Mouse (Mus musculus) fat pad, adult 2 months (tissue): ENCODE results near the gene Thsd4.
A peak's percentile ranks its signal among the peaks of the same experiment; 100 is the strongest.

Source experiments
- DNase-seq: peaks from one replicate; pipeline ENCODE4 v3.0.0-alpha.2; 2011; ENCODE audit warnings: low read depth, low spot score; ENCODE audit errors: extremely low read depth

Gene Thsd4

DNA sequence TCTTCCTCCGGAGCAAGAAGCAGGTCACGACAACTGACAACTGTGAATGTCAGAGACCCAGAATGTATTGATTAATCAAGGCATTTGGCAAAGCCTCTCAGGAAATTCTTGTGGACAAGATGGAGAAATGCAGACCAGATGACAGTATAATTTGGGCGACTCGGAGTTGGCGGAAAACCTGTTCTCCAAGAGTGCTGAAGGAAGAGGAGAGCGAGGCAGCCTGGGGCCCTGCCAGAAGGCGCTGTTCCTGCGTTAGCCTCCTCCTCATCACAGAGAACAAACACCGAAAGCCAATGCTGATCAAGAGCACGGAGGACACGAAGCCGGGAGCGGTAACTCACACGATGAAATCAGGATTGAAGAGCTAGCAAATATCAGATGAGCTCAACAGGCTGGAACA, 295.7 kb downstream of the Thsd4 start:
- no peak for DNase-seq

DNA sequence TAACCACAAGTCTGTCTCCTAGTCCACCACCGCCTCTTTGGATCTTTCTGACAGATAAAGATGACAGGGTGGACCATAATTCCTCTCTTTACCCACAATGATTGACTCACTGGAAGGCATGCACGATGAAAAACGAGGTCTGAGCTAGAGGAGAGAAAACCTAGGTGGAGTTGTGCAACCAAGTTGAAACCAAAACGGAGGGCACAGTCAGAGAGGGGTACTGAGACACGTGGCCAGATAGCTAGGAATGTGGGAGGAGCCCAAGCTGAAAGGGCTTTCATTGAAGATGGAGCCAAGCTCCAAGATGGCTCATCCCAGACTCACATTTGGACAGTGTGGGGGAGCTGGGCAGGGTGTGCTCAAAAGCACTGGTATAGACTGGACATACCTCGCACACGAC, 296.4 kb downstream of the Thsd4 start:
- DNase-seq: no peak

DNA sequence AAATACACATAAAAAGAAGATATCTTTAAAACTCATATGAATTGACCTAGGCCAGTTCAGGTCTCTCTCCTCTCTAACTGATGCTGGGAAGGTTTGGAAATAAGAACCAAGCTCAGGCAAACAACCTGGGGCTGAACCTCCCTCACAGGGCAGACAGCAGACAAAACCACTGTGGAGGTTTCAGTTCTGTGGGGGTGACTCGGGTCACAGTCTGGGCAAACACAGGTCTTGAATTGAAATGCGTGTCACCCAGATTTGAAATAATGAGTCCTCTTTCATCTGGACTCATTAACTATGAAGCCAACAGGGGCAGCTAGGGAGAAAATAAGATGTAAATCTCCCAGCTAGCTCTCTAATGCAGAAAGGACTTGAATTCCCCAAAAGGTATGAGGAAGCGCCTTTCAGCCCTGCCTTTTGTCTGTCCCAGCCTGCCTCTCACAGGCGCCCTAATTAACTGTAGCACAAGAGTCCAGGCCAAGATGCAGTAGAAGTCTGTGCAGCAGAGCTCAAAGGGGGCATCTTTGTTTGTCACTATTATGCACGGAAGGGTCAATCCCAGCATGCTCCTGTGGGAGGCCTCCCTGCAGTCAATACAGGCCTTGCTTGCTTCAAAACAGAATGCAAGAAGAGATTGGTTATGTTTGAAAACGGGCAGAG, 297.7 kb downstream of the Thsd4 start:
- DNase-seq: no peak

DNA sequence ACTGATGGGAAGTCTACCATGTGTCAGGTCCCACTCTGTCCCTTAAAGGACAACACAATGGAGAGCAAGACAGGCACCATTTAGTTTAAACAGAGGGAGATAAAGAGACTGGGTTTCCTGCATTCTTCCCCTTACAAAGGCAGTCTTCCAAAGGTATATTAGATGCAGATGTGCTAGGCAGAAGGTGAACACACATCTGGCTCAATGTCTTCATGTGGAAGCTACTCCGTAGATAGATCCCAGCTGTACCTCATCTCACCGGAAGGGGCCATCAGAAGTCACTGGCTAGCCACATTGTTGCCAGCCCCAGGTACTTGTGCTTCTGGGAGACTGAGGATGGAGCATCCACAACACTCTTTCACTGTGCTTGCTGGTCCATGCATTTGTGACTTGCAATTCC, 301.4 kb downstream of the Thsd4 start:
- no peak for DNase-seq

DNA sequence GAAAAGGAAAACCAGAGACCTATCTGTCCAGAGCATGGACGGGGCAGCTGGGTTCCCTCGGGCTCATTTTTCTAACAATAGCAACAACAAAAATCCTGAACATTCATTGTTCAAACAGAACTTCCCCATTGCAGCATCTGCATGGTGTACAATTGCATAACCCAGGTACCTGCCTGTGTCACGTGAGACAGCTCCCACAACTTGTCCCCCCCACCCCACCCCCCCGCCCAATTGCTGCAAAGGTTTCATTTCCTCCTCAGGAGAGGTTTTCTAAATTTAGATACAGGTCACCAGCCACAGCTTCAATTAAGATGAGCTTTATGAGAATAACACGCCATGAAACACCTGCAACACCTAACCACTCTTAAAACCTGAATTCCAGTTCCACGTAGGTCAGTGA, 303.4 kb downstream of the Thsd4 start:
- DNase-seq: no peak

DNA sequence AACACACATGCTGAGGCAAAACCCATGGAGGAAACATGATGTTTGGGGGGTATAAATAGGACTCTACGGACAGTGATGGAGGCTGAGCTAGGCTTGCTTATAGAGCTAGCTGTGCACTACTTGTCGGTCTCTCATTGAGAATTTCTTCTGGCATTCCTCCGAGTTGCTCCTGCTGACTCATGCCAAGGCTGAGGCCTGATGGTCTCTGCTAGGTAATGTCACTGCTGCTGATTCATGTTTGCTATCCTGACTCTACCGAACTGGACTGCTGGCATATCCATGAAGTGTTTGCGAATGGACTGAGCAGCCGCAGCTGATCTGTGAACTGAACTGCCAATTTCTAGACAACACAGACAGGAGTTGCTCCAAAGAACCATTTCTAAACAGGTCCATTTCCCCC, 305.8 kb downstream of the Thsd4 start:
- DNase-seq: no peak

DNA sequence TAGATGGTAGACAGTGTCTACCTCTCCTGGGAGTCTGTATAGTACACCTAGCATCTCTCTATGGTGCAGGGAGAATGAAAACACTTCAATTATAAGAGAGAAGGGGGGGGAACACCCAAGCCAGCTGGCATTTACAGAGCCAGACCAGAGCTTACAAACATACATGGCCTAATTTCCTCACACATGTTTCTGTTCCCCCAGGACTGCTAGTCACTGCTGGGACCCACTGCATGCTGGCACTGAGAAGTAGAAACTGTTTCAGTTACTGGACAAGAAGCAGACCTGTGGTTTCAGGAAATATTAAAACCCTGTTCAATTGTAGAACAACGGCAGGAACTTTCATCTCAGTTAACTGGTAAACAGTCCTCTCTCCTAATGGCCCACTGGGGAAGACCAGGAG, 308.7 kb downstream of the Thsd4 start:
- DNase-seq: no peak

DNA sequence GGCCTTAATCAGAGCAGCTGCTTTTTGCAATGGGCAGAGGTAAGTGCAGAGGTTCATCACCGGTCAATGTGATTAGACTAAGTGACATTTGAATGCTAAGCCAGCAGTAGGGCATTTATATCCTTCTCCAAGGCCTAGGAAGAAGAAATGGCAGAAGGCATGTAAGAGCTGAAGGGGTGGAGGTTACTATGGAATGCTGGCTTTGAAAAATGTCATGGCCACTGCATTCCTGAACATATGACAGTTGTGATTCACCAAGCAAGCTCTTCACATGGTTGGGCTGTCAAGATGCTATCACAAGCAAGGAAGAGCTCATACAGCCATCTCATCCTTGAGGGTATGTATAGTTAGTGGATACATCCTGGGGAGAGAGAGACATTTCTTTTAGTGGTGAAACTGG, 313.0 kb downstream of the Thsd4 start:
- no peak for DNase-seq

DNA sequence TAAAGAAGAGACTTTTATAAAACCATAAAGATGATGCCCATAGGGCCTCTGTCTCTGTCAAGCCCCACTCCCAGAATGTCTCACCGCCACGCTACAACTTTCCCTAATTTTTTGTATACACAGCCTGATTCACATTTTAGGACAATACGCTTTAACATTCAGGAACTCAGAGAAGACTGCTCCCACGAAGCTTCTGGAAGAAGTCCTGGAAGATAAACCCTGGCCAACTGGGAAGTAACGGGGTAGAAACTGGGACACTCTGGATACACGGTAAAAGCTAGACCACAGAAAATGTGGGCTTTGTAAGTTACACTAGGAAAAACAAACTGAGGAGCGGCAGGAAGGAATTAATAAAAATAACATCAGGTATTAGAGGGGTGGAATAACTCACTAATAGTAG, 318.7 kb downstream of the Thsd4 start:
- no peak for DNase-seq

DNA sequence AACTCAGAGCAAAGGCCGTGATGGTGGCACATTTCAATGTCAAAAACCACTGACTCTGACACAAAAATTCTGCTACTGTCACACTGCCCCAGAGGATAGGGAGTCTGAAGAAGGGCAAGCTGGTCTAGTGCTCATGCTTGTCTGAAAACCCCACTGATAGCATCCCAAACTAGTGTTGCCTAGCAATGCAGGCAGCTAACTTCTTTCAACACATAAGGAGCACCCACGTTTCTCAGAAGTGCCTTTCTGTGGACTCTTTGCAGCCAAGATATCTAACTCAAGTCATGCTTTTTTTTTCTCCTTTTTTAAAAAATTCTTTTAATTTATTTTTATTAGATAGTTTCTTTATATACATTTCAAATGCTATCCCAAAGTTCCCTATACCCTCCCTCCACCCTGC, 321.4 kb downstream of the Thsd4 start:
- DNase-seq: no peak

DNA sequence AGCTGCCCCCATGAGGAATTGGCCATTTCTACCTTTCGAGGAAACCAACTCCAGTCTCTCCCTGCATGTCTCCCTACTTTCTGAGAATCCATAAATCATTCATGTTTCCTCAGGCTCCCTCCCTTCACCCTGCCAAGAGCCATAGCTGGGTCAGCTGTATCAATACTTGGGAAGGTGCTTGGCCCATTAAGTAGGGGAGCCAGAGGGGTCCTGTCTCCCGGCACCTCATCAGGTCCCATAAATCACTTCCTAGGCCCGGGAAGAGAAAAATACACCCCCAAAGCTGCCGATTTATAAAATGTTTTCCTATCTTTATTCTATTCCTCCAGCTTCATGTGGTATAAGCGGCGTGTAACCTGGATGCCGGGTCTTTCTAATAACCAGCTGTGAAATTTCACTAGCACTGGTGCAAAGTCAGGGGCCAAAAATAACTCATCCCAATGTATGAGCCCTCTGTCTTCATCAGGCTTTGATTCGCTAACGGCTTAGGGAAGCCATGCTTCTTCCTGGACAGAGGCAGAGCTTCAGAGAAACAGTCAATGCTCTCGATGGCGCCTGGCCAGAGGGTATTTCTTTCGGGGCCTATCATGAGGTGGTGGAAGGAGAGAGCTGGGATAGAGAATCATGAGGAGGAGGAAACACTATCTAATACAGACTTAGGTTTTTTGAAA, 323.2 kb downstream of the Thsd4 start:
- DNase-seq: no peak

DNA sequence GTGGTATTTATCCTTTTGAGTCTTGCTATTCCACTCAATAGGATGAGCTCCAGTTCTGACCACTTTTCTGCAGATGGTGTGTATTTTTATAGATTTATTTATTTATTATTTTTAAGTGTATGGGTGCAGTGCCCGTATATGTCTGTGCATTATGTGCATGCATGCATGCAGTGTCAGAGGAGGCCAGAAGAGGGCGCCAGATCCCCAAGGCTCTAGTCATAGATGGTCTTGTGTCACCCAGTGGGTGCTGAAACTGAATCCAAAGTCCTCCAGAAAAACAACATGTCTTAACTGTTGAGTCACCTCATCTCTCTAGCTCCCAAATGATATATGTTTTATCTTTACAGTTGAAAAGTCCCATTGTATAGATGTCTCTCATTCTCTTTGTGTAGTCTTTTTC, 326.3 kb downstream of the Thsd4 start:
- DNase-seq: no peak

DNA sequence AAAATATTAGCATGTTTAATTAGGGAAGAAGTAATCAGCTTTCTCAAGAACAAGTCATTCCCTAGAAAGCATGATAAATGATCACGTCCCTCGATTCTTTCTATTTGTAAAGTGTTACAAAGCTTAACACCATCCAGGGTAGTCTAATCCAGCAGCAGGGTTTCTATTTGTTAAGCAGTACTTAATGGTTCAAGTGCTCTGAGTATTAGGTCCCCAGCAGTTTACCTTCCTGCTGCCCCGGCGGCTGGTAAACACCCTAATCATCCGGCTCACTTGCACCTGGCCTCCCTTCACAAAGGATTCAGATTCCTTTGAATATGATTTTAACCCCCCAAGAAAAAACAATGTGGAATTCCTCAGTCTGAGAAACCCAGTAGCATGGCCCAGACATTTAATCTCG, 326.9 kb downstream of the Thsd4 start:
- no peak for DNase-seq

DNA sequence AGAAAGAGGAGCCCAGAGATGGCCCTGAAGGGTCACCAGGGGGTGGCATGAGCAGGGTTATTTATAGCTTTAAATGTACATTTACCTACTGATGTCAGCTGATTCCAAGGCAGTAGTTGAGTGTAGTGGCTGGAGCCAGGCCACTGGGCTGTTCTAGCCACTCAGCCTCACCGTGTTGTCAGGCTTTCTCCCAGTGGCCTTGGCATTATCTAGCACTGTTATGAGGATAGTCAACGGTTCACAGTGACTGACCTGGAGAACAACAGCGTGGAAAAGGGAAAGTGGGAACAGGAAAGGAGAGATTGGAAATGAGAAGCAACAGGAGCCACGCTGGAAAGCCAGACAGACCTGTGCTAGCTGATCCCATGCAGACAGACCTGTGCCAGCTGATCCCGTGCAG, 329.5 kb downstream of the Thsd4 start:
- no peak for DNase-seq

DNA sequence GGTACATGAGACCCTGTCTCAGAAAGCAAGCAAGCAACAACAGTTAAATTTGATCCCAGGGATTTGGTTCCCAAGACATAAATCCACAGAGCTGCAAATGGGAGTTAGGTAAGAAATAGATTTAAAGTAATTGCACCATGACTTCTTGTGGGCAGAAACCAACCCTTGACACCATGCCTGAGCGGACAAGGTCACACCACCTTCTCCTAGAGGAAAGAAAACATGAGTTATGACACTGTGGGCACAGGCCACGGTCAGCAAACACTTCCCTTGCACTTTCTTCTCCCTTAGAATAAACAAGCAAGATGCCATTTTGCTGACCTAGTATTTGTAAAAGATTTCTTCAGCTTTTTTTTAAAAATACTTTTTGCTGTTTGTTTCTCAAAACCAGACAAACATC, 334.4 kb downstream of the Thsd4 start:
- DNase-seq: no peak

DNA sequence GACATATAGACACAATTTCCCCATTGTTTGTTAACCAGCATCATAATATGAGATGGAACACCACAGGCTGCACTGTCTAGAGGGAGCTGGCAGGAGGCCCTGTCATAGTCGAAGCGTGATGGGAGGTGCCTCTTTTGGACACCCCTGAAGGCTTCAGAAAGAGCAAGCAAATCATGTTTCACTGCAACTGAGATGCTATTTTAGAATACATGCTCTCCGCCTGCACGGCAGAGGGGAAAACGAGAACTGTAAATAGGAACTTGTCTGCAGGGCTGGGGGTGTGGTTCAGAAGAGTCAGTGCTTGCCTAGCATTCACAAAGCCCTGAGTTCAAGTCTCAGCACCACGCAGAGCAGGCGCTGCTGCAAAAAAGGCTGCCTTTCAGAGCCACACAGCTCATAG, 334.9 kb downstream of the Thsd4 start:
- DNase-seq: no peak

DNA sequence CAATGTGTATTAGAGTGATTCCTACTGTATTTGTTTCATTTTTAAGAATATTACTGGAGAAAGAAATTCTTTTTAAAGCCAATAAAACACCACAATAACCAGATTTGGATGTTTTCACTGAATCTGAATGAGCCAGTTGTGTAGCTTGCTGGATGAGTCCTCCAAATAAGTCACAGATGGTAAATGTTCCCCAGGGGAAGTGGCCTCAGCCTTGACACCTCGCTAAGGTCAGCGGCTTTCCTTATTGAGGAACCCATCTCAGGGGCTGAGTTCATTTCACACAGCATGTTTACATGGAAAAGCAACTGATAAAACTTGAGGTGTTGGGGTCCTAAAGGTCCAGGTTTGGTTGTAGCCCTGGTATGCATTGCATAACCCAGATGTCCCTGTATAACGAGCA, 337.8 kb downstream of the Thsd4 start:
- no peak for DNase-seq

DNA sequence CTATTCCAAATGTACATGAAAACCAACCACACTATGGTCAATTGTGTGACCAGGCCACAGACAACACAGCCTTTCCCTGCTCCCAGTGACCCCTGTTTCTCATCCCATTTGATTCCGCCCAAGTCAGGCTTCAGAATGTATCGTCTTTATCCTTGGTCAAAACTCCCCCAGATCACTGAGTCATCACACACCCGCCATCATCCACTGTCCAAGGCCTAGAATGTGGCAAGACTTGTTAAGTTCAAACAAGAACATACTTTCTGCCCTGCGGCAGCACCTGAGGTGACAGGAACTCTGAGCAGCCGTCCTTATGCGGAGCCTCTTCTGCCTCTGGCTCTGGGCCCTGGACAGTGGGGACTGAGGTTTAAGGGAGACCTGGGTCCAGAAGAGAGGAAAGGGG, 339.5 kb downstream of the Thsd4 start:
- DNase-seq: no peak

DNA sequence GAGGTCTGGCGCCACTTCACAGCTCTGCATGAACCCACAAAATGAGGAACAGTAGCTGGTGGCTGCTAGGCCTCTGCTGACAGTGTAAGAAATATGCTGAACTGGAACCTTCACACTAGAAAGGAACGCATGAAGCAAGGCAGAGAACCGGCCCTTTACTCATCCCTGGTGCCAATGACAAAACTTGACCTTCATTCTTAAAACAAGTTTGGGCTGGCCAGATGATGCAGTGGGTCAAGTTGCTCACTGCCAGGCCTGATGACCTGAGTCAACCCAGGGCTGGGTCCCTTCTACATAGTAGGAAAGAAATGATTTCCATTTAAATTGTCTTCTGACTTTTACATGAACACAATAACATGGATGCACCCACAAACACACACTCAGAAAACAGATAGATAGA, 340.9 kb downstream of the Thsd4 start:
- DNase-seq: no peak

DNA sequence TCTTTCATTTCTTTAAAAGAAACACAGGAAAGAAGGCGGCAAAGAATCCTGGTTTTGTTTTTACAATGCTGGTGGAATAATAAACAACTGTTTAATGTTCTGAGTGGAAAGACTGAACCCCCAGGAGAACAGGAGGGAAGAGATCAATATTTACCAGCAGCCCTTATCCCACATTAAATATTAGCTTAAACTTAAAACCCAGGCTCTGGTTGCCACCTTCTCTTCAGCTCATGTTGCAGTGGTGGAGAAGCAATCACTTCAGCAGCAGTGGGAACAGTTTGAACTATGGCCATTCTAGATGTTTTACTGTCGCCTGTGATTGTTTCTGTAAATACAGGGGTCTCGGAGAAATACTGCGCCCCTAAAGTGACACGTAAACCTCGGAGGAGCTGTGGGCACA, 341.7 kb downstream of the Thsd4 start:
- DNase-seq: no peak

DNA sequence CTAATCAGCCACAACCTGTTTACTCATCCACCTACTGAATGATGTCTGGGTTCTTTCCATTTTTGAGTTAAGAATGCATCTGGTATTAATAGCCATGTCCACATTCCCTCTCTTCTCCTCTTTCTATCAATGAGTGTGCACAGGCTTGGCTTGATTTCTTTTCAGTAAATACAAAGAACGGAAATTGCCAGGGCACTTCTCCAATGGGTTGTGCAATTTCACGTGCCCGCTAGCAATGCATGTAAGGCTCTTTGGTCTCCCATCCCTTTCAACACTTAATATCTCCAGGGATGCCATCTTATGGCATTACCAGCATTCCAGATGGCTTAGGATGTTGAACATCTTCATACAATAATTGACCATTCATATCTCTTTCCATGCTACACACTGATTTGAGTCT, 345.5 kb downstream of the Thsd4 start:
- DNase-seq: no peak

DNA sequence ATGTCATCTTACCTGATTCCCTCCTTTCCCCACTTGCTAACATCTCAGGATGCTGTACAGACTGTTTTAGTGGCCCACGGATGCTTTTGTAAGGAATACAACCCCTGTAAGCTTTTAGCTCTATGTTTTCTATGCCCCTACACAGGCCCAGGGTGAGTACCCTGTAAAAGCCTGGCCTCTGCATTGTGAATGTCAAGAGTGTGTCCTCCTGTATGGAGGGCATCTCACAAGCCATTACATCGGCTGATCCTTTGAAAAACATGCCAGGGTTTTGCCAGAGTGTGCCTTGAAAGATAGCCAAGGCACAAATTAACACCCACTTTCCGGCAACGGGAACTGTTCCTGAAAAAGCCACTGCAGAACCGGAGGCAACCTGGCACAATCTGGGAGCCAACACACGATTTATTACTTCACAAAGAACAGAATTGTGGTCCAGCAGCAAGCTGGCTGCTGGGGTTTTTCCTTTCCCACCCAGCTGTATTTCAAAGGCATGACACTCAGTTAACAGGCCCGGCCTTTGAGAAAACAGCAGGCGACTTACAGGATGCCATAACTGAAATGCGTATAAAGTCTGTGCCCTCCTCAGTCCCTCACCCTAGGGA, 349.3 kb downstream of the Thsd4 start:
- peak; percentile 16 for DNase-seq

DNA sequence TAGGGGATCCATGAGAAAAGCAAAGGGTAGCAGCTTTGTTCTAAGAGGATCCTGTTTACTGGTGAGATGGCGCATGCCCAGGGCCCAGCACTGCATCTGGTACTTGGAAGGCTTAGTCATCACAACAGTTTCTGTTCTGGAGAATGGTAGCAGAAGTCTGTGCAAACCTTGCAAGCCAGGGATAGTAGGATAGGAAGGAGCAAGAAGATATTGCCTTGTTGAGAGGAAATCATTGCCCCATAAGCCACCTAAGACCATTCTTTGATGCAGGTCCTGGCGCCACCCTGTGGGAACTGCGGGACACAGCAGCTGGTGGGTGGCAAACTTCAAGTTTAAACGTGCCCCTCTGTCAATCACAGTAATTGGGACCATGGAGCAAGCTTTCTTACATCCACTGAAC, 354.9 kb downstream of the Thsd4 start:
- no peak for DNase-seq
